Mouse (Mus musculus): Measurements from ENCODE around the gene Pigu.

GRCm38 (mm10) chr2:155367635-155368284, 10.5 kb upstream of the Pigu start:
- no peak for TF ChIP-seq CTCF (IDR thresholded peaks at IDR 0.05; ENCODE audit: borderline replicate concordance, control insufficient read depth, extremely low read depth, insufficient read depth, low read length, poor library complexity)
- no peak for TF ChIP-seq POLR2A (IDR thresholded peaks at IDR 0.05; ENCODE audit: control insufficient read depth, extremely low read depth, insufficient read depth, low read length, poor library complexity)
